Mouse (Mus musculus) embryonic fibroblast, embryonic 13.5 days (primary cell): ENCODE measurements at regions not wholly inside any gene's neighbourhood (a gene's known extent, or its start where the extent isn't known, plus 50 kb on each side); places are given as distances from the start of the nearest gene placed in this dataset.

Experiments
- CTCF ChIP-seq: IDR thresholded peaks from 2 replicates; pipeline ENCODE4 v1.5.1; 2011; ENCODE audit warnings: mild to moderate bottlenecking, control low read depth, low read length, moderate library complexity, borderline replicate concordance; ENCODE audit not compliant: insufficient read depth
- POLR2A ChIP-seq: IDR thresholded peaks from 2 replicates; pipeline ENCODE4 v1.6.1; 2011; ENCODE audit warnings: low read depth, mild to moderate bottlenecking, control low read depth, low read length, moderate library complexity

- TF ChIP-seq POLR2A (no peak), CTCF (no peak)
Measured at GRCm38 (mm10) chr10:43672490-43672889, 94.4 kb downstream of the Cd24a start.
